Mouse (Mus musculus) neural tube, embryonic 14.5 days (tissue): ENCODE results near the gene Psme3. TPM values are rescaled to one million over a fixed set of nuclear protein-coding genes. Genes with fewer than 3 reads are reported as not detected.
A peak's percentile ranks its signal among the peaks of the same experiment; 100 is the strongest.

Source experiments
- ATAC-seq: fragments of 200-750 bp; cut with Nextera tagmentation; 2 replicates; pipeline ENCODE4 v1.8.0; 2017; ENCODE audit warnings: low read depth, mild to moderate bottlenecking, moderate TSS enrichment, moderate library complexity
- H3K27ac ChIP-seq: fragments of 300-500 bp; sonication (generic); 2 replicates; pipeline ENCODE4 v1.5.1; 2014; ENCODE audit warnings: low read depth, mild to moderate bottlenecking, control low read depth, low read length, moderate library complexity, mixed read lengths
- H3K27me3 ChIP-seq: fragments of 300-500 bp; sonication (generic); 2 replicates; pipeline ENCODE4 v1.6.1; 2014; ENCODE audit warnings: low read length; ENCODE audit not compliant: control insufficient read depth, insufficient read depth
- H3K36me3 ChIP-seq: fragments of 300-500 bp; sonication (generic); 2 replicates; pipeline ENCODE4 v1.6.1; 2014; ENCODE audit warnings: low read length, mixed read lengths; ENCODE audit not compliant: control insufficient read depth, insufficient read depth
- H3K4me1 ChIP-seq: fragments of 300-500 bp; sonication (generic); 2 replicates; pipeline ENCODE4 v1.6.1; 2014; ENCODE audit warnings: low read length; ENCODE audit not compliant: control insufficient read depth, insufficient read depth
- H3K4me2 ChIP-seq: fragments of 300-500 bp; sonication (generic); 2 replicates; pipeline ENCODE4 v1.6.1; 2014; ENCODE audit warnings: mild to moderate bottlenecking, low read depth, low read length, control low read depth
- H3K4me3 ChIP-seq: fragments of 300-500 bp; sonication (generic); 2 replicates; pipeline ENCODE4 v1.5.1; 2014; ENCODE audit warnings: low read depth, low read length, control low read depth, mixed read lengths
- H3K9ac ChIP-seq: fragments of 300-500 bp; sonication (generic); replicated peaks from 2 replicates; pipeline ENCODE4 v1.6.1; 2014; ENCODE audit warnings: low read depth, mild to moderate bottlenecking, control low read depth, low read length, mixed read lengths
- H3K9me3 ChIP-seq: fragments of 300-500 bp; sonication (generic); 2 replicates; pipeline ENCODE4 v1.6.1; 2016; ENCODE audit warnings: low read length; ENCODE audit not compliant: control insufficient read depth
- WGBS: fragments of 180-500 bp; shearing (Covaris S2); extraction: QIAGEN DNeasy Blood & Tissue Kit; methylation state at CpG from one replicate; pipeline ENCODE4 v1.1.7; 2014; 5-methylcytosine and 5-hydroxymethylcytosine counted together
- polyA plus RNA-seq: library from polyadenylated mRNA; unstranded; fragments of >200 nt; fragmentation: Nextera tagmentation; extraction: Ambion mirVana; gene quantifications from 2 replicates; pipeline ENCODE4 v1.2.1, GENCODE M21; 2014

The Psme3 gene
- polyA plus RNA-seq = 73.3 and 88.3 TPM in 2 replicates

- H3K4me2 ChIP-seq = peak within 1 kb of the TSS; percentile 75
- WGBS = under 1% methylated on average over 61 of the region's 62 CpGs
- H3K4me3 ChIP-seq = peak within 1 kb of the TSS; percentile 93
- peak within 1 kb of the TSS; percentile 90 for H3K9ac ChIP-seq
- no peaks in the 10 kb centered on the region for H3K27me3 ChIP-seq
- H3K9me3 ChIP-seq = no peaks in the 10 kb centered on the region
- H3K4me1 ChIP-seq = peaks cover 11% of the 10 kb centered on the region; the same call in 1 of the 2 replicates
- peaks cover 15% of the 10 kb centered on the region for H3K36me3 ChIP-seq
- peak; percentile 93 for ATAC-seq
- peak within 1 kb of the TSS; percentile 80 for H3K27ac ChIP-seq
These were observed at the start of gene Psme3 for GRCm38 (mm10) chr11:101315665-101316500. TSS of gene Psme3 (plus strand) at chr11:101316213.

GRCm38 (mm10) chr11:101269577-101270116, 46.4 kb upstream of the Psme3 start:
- no peak overlapping the region for H3K4me3 ChIP-seq
- H3K9me3 ChIP-seq = no peaks in the 10 kb centered on the region
- ATAC-seq = no peak; the same call in 1 of the 2 replicates
- no peak overlapping the region for H3K27ac ChIP-seq
- peak overlapping the region; percentile 20; the same call in 1 of the 2 replicates for H3K4me2 ChIP-seq
- no peaks in the 10 kb centered on the region for H3K36me3 ChIP-seq
- H3K27me3 ChIP-seq = peaks cover 2% of the 10 kb centered on the region; the same call in 1 of the 2 replicates
- 0 out of 2 replicates have a peak, but pooled peaks cover 3% of the 10 kb centered on the region for H3K4me1 ChIP-seq
- H3K9ac ChIP-seq = no peak overlapping the region
- WGBS = 35% methylated on average over 10 of the region's 10 CpGs

- no peak overlapping the region for H3K4me3 ChIP-seq
- no peak for ATAC-seq
- peaks cover 8% of the 10 kb centered on the region for H3K4me1 ChIP-seq
- no peaks in the 10 kb centered on the region for H3K36me3 ChIP-seq
- H3K27me3 ChIP-seq = no peaks in the 10 kb centered on the region
- 79% methylated on average over 3 of the region's 3 CpGs for WGBS
- no peaks in the 10 kb centered on the region for H3K9me3 ChIP-seq
- no peak overlapping the region for H3K4me2 ChIP-seq
- no peak overlapping the region for H3K9ac ChIP-seq
- no peak overlapping the region for H3K27ac ChIP-seq
These were observed 43.6 kb upstream of the Psme3 start for GRCm38 (mm10) chr11:101272446-101272845.

GRCm38 (mm10) chr11:101275309-101275708, 40.7 kb upstream of the Psme3 start:
- no peak overlapping the region for H3K9ac ChIP-seq
- WGBS = 80% methylated on average over 4 of the region's 4 CpGs
- H3K36me3 ChIP-seq = no peaks in the 10 kb centered on the region
- H3K27me3 ChIP-seq = no peaks in the 10 kb centered on the region
- H3K9me3 ChIP-seq = no peaks in the 10 kb centered on the region
- no peak overlapping the region for H3K4me3 ChIP-seq
- peaks cover 17% of the 10 kb centered on the region for H3K4me1 ChIP-seq
- no peak overlapping the region for H3K27ac ChIP-seq
- no peak for ATAC-seq
- H3K4me2 ChIP-seq = no peak overlapping the region

GRCm38 (mm10) chr11:101276319-101277070, 39.5 kb upstream of the Psme3 start:
- WGBS = 26% methylated on average over 27 of the region's 27 CpGs
- peaks cover 17% of the 10 kb centered on the region for H3K4me1 ChIP-seq
- peak overlapping the region; percentile 3; the same call in 1 of the 2 replicates for H3K4me3 ChIP-seq

GRCm38 (mm10) chr11:101277381-101278222, 38.4 kb upstream of the Psme3 start:
- 60% methylated on average over 12 of the region's 12 CpGs for WGBS
- no peaks in the 10 kb centered on the region for H3K27me3 ChIP-seq
- H3K9ac ChIP-seq = no peak overlapping the region

More at GRCm38 (mm10) chr11:101276319-101277070, 39.5 kb upstream of the Psme3 start:
- Histone ChIP-seq H3K4me2 (no peak overlapping the region; the same call in 1 of the 2 replicates), H3K36me3 (no peaks in the 10 kb centered on the region), H3K9me3 (no peaks in the 10 kb centered on the region), H3K9ac (no peak overlapping the region), H3K27ac (no peak overlapping the region), H3K27me3 (no peaks in the 10 kb centered on the region)
- no peak for ATAC-seq

GRCm38 (mm10) chr11:101278223-101279192, 37.5 kb upstream of the Psme3 start, which contains the start of the genes Cntd1 and Coa3:
TSS of gene Cntd1 (plus strand) at chr11:101279012.
TSS of gene Coa3 (minus strand) at chr11:101279114.
- H3K27ac ChIP-seq = 0 out of 2 replicates have a peak within 1 kb of the TSS, but pooled peaks have one; percentile 23
- no peaks in the 10 kb centered on the region for H3K9me3 ChIP-seq
- H3K27me3 ChIP-seq = no peaks in the 10 kb centered on the region
- peak within 1 kb of the TSS; percentile 67 for H3K4me3 ChIP-seq
- H3K4me2 ChIP-seq = peak within 1 kb of the TSS; percentile 82
- peaks cover 17% of the 10 kb centered on the region for H3K4me1 ChIP-seq
- peak within 1 kb of the TSS; percentile 65 for H3K9ac ChIP-seq
- peak; percentile 96 for ATAC-seq
- WGBS = 11% methylated on average over 45 of the region's 45 CpGs
- no peaks in the 10 kb centered on the region for H3K36me3 ChIP-seq

More at GRCm38 (mm10) chr11:101277381-101278222, 38.4 kb upstream of the Psme3 start:
- Histone ChIP-seq H3K4me1 (peaks cover 17% of the 10 kb centered on the region), H3K9me3 (no peaks in the 10 kb centered on the region), H3K36me3 (no peaks in the 10 kb centered on the region), H3K4me3 (peak overlapping the region; percentile 67), H3K4me2 (peak overlapping the region; percentile 82), H3K27ac (no peak overlapping the region)
- ATAC-seq = no peak
